Mouse (Mus musculus): ENCODE measurements around the gene Pepd. TPM values are rescaled to one million over a fixed set of nuclear protein-coding genes. Genes with fewer than 3 reads are reported as not detected.

Pepd gene
- polyA plus RNA-seq, 1 experiment from 2014 or later = 69.8 TPM

DNA sequence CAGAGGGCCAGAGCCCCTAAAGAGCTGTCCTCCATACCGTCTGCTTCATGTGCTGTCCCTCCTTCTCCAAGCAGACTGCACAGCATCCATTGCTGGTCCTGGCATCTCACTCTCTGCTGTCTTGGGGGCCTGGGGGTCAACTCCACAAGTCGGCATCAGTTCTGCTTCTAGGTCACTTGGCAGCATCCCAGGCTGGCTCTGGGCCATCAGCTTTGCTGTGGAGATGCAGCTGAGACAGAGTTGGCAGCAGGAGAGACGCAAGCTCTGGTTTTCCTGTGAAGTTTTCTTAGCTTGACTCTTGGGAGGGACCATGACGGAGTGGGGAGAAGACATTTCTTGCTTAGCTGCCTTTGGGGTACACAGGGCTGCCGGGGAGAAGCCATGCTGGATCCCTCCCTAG lies 13.0 kb downstream of the Pepd start:
- no peak for ATAC-seq (ENCODE audit: low read depth)
- Histone ChIP-seq H3K4me2 (ENCODE audit: low read depth, low read length) (no peak overlapping the region), H3K9ac (replicated peaks; ENCODE audit: low read depth, low read length) (no peak overlapping the region), H3K27ac (ENCODE audit: low read depth, low read length) (no peak overlapping the region), H3K27me3 (ENCODE audit: control insufficient read depth, insufficient read depth, low read length) (no peaks in the 10 kb centered on the region), H3K36me3 (ENCODE audit: control insufficient read depth, insufficient read depth, low read length) (no peaks in the 10 kb centered on the region), H3K4me1 (ENCODE audit: control insufficient read depth, insufficient read depth, low read length) (peaks cover 7% of the 10 kb centered on the region), H3K9me3 (ENCODE audit: control insufficient read depth, low read length) (no peaks in the 10 kb centered on the region), H3K4me3 (ENCODE audit: low read depth, low read length) (no peak overlapping the region)
- WGBS = 69% methylated on average over 5 of the region's 5 CpGs

DNA sequence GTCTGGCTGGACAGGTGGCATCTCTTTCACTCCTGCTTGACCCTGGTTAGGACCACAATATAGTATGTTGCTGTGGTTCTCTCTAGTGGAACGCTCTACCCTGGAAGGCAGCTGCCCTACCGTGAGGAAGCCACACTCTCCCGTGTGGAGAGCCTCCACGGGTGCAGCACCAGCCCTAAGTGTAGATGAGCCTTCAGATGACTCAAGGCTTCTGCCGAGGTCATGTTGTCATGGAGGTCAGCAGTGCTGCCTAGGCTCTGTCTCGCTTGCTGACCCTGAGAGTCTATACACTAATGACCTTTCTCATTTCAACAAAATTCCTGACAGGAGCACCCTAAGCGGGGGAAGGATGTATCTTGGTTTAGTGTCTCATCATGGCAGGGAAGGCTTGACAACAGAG lies 13.8 kb downstream of the Pepd start:
- no peaks in the 10 kb centered on the region for H3K36me3 ChIP-seq (ENCODE audit: control insufficient read depth, insufficient read depth, low read length)
- H3K4me2 ChIP-seq (ENCODE audit: low read depth, low read length) = no peak overlapping the region
- H3K9me3 ChIP-seq (ENCODE audit: control insufficient read depth, low read length) = no peaks in the 10 kb centered on the region
- H3K27me3 ChIP-seq (ENCODE audit: control insufficient read depth, insufficient read depth, low read length) = no peaks in the 10 kb centered on the region
- WGBS = 91% methylated on average over 7 of the region's 7 CpGs
- no peak overlapping the region for H3K27ac ChIP-seq (ENCODE audit: low read depth, low read length)
- H3K9ac ChIP-seq (replicated peaks; ENCODE audit: low read depth, low read length) = no peak overlapping the region
- no peak for ATAC-seq (ENCODE audit: low read depth)
- no peak overlapping the region for H3K4me3 ChIP-seq (ENCODE audit: low read depth, low read length)
- H3K4me1 ChIP-seq (ENCODE audit: control insufficient read depth, insufficient read depth, low read length) = peaks cover 11% of the 10 kb centered on the region

DNA sequence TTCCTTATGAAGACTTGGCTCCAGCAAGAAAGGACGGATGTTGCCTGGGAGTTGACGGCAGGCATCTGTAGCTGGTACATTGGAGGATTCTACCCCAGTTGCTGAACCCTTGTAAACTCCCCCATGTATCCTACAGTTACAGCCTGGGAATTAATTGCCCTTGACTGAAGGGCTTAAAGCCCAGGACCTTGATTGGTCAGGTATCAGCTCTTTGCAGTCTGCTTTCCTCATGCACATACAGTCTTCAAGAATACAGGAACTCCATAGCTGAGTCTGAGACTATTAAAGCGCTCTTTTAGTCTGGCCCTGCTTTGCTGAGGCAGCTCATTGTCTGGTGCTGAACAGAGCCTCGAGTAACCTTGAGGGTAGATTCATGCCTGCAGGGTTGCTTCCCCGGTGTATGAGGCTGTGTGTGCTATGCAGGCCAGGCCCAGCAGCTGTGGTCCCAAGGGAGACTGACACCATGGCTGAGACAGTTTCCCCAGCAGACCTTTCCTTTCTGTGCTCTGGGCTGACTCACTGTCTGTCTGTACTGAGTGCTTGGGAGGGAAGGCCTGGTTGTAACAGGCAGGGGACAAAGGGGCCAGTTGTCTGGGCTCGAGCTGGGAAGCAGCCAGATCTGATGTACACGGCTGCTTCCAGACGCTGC lies 17.6 kb downstream of the Pepd start:
- no peaks in the 10 kb centered on the region for H3K36me3 ChIP-seq (ENCODE audit: control insufficient read depth, insufficient read depth, low read length)
- H3K27ac ChIP-seq (ENCODE audit: low read depth, low read length) = peak overlapping the region; percentile 57
- no peaks in the 10 kb centered on the region for H3K9me3 ChIP-seq (ENCODE audit: control insufficient read depth, low read length)
- H3K4me3 ChIP-seq (ENCODE audit: low read depth, low read length) = no peak overlapping the region
- WGBS = 42% methylated on average over 8 of the region's 8 CpGs
- peaks cover 13% of the 10 kb centered on the region for H3K4me1 ChIP-seq (ENCODE audit: control insufficient read depth, insufficient read depth, low read length)
- no peak overlapping the region for H3K4me2 ChIP-seq (ENCODE audit: low read depth, low read length)
- H3K27me3 ChIP-seq (ENCODE audit: control insufficient read depth, insufficient read depth, low read length) = no peaks in the 10 kb centered on the region
- peak; percentile 68 for ATAC-seq (ENCODE audit: low read depth)
- H3K9ac ChIP-seq (replicated peaks; ENCODE audit: low read depth, low read length) = no peak overlapping the region

DNA sequence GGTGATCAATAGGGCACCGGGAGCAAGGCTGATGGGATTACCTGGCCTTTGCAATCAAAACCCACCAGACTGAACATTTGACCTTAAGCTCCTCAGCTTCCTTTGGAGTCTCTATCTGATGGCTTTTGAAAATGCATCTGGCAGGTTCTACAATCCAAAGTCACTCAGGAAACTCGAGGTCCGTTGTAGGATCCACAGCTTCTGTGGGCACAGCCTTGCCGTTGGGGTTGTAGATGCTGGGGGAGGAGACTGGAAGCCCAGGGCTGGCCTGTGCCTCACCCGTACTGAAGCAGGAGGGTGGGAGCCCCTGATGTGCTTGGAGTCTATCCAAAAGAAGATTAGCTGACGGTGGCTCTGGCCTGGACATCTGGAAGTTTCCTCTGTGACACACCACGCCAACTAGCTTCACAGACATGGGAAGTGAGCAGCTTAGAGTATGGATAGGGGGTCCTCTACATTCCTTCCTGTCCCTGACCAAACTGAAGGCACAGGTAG lies 18.1 kb downstream of the Pepd start:
- Histone ChIP-seq H3K9me3 (ENCODE audit: control insufficient read depth, low read length) (no peaks in the 10 kb centered on the region), H3K4me3 (ENCODE audit: low read depth, low read length) (no peak overlapping the region), H3K27ac (ENCODE audit: low read depth, low read length) (peak overlapping the region; percentile 57; the same call in 1 of the 2 replicates), H3K36me3 (ENCODE audit: control insufficient read depth, insufficient read depth, low read length) (no peaks in the 10 kb centered on the region), H3K4me2 (ENCODE audit: low read depth, low read length) (no peak overlapping the region), H3K4me1 (ENCODE audit: control insufficient read depth, insufficient read depth, low read length) (peaks cover 13% of the 10 kb centered on the region), H3K9ac (replicated peaks; ENCODE audit: low read depth, low read length) (no peak overlapping the region), H3K27me3 (ENCODE audit: control insufficient read depth, insufficient read depth, low read length) (no peaks in the 10 kb centered on the region)
- 67% methylated on average over 7 of the region's 7 CpGs for WGBS
- ATAC-seq (ENCODE audit: low read depth) = no peak

DNA sequence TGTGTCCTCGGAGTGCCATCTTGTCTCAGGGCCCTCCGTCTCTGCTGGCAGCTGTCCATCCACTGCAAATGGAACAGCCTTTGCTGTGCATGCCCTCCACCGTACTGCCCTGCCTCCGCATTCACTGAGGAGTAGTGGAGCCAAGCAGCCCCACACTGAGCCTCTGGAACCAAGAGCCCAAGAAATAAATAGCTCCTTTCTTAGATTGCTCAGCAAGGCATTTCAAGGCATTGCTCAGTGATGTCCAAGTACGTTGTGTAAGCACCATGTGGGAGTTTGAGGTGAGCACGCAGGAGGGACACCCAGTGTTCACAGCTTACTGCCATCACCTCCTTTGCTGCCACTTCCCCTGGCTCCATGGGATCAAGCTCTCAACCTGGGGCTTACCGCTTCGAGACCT lies 20.5 kb downstream of the Pepd start:
- no peak for ATAC-seq (ENCODE audit: low read depth)
- Histone ChIP-seq H3K27ac (ENCODE audit: low read depth, low read length) (no peak overlapping the region), H3K4me1 (ENCODE audit: control insufficient read depth, insufficient read depth, low read length) (peaks cover 13% of the 10 kb centered on the region), H3K4me3 (ENCODE audit: low read depth, low read length) (no peak overlapping the region), H3K27me3 (ENCODE audit: control insufficient read depth, insufficient read depth, low read length) (no peaks in the 10 kb centered on the region), H3K9ac (replicated peaks; ENCODE audit: low read depth, low read length) (no peak overlapping the region), H3K4me2 (ENCODE audit: low read depth, low read length) (no peak overlapping the region), H3K36me3 (ENCODE audit: control insufficient read depth, insufficient read depth, low read length) (no peaks in the 10 kb centered on the region), H3K9me3 (ENCODE audit: control insufficient read depth, low read length) (no peaks in the 10 kb centered on the region)
- WGBS = 86% methylated on average over 8 of the region's 8 CpGs

DNA sequence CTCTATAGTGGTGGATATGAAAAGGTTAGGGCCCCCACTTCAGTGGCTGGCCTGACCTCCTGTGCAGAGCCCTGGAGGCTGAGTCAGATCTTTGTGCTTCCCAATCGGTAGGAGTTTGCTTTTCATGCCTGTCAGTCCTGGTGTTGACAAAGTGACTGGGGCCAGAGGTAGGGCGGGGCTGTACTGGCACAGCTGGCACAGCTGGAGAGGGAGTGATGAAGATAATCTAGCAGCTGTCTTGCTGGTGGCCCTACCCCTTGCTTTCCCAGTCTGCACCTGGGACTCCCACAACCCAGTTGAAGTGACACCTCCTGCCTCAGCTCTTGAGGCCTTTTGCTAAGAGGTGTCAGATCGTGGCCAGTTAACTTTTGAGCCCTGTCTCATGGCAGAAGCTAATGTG lies 21.0 kb downstream of the Pepd start:
- H3K9me3 ChIP-seq (ENCODE audit: control insufficient read depth, low read length) = no peaks in the 10 kb centered on the region
- H3K27ac ChIP-seq (ENCODE audit: low read depth, low read length) = no peak overlapping the region
- no peak overlapping the region for H3K4me2 ChIP-seq (ENCODE audit: low read depth, low read length)
- peaks cover 13% of the 10 kb centered on the region for H3K4me1 ChIP-seq (ENCODE audit: control insufficient read depth, insufficient read depth, low read length)
- H3K36me3 ChIP-seq (ENCODE audit: control insufficient read depth, insufficient read depth, low read length) = no peaks in the 10 kb centered on the region
- no peak overlapping the region for H3K9ac ChIP-seq (replicated peaks; ENCODE audit: low read depth, low read length)
- no peak for ATAC-seq (ENCODE audit: low read depth)
- no peaks in the 10 kb centered on the region for H3K27me3 ChIP-seq (ENCODE audit: control insufficient read depth, insufficient read depth, low read length)
- H3K4me3 ChIP-seq (ENCODE audit: low read depth, low read length) = no peak overlapping the region
- 69% methylated on average over 3 of the region's 3 CpGs for WGBS

DNA sequence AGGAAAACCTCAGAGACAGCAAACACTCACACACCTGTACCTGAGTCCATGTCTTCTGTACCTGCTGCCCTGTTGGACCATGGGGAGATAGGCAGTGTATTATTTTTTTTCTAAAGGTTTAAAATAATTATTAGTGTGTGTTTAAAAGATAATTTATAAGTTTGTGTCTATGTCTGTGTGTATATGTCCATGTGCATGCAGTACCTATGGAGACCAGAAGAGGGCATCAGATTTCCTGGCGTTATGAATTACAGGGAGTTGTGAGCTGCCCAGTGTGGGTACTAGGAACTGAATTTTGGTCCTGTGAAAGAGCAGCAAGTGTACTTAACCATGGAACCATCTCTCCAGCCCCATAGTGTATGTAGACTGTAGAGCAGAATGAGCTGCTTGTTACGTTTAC lies 24.2 kb downstream of the Pepd start:
- Histone ChIP-seq H3K4me1 (ENCODE audit: control insufficient read depth, insufficient read depth, low read length) (peaks cover 29% of the 10 kb centered on the region), H3K36me3 (ENCODE audit: control insufficient read depth, insufficient read depth, low read length) (no peaks in the 10 kb centered on the region), H3K9ac (replicated peaks; ENCODE audit: low read depth, low read length) (no peak overlapping the region), H3K27ac (ENCODE audit: low read depth, low read length) (no peak overlapping the region), H3K4me2 (ENCODE audit: low read depth, low read length) (no peak overlapping the region), H3K9me3 (ENCODE audit: control insufficient read depth, low read length) (no peaks in the 10 kb centered on the region), H3K4me3 (ENCODE audit: low read depth, low read length) (no peak overlapping the region), H3K27me3 (ENCODE audit: control insufficient read depth, insufficient read depth, low read length) (no peaks in the 10 kb centered on the region)
- 87% methylated on average over 2 of the region's 2 CpGs for WGBS
- no peak for ATAC-seq (ENCODE audit: low read depth)

DNA sequence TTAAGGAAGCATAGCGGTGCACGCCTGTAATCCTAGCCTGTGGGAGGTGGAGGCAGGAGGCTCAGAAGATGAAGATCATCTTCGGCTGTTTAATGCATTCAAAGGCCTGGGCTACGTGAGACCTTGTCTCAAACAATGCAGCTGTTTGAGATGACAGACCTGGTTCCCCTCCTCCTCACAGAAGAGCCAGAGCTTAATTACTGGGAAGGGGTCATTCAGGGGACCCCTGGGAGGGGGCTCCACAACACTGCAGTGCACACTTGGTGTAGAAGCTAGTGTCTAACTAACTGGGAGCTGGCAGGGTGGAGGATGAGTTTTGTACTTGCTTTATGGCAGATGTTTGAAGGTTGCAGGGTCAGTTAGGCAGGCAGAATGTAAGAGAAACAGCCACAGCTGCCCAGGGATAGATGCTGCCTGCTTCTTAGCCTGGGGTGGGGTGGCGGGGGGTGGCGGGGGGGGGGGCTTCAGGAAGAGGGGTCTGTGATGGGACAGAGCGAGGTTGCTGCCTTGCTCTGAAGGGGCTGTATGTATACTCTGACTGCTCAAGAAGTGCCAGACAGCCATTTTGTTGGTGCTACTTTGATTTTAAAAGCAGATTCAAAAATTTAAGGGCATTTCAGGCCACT lies 26.6 kb downstream of the Pepd start:
- no peaks in the 10 kb centered on the region for H3K36me3 ChIP-seq (ENCODE audit: control insufficient read depth, insufficient read depth, low read length)
- no peak overlapping the region for H3K4me3 ChIP-seq (ENCODE audit: low read depth, low read length)
- 21% methylated on average over 7 of the region's 7 CpGs for WGBS
- no peak overlapping the region for H3K9ac ChIP-seq (replicated peaks; ENCODE audit: low read depth, low read length)
- ATAC-seq (ENCODE audit: low read depth) = peak; percentile 32
- peak overlapping the region; percentile 81; the same call in 1 of the 2 replicates for H3K27ac ChIP-seq (ENCODE audit: low read depth, low read length)
- H3K4me1 ChIP-seq (ENCODE audit: control insufficient read depth, insufficient read depth, low read length) = peaks cover 29% of the 10 kb centered on the region
- H3K9me3 ChIP-seq (ENCODE audit: control insufficient read depth, low read length) = no peaks in the 10 kb centered on the region
- no peak overlapping the region for H3K4me2 ChIP-seq (ENCODE audit: low read depth, low read length)
- no peaks in the 10 kb centered on the region for H3K27me3 ChIP-seq (ENCODE audit: control insufficient read depth, insufficient read depth, low read length)

DNA sequence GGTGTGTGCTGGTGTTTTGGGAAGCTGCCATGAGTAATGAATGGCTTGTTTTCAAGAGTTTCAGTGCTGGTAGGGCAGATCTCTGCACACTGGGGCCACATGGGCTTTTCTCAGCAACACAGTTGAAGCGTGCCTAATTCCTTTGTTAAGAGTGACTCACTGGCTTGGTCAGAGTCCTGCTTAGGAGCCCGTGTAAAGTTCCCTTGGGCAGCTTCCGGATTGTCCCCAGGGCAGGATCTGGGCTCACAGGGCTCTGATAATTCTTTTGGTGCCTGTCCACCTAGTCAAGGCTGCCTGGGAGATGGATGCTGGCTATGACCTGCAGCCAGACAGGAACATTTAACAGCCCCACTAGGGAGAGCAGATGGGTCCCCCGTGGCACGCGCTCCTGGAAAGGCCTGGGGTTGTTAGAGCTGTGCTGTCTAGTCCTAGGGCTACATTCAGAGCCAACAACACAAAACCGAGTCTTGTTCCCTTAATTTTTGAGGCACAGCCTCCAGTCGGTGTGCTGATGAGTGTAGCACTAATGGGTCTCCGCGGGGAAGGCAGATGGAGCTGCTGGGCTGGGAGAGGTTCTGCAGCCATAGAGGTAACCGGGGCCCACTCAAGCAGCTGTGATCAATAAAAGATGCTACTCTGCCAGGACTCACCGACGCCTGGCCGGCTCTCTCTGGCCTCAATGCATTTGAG lies 27.2 kb downstream of the Pepd start:
- H3K9me3 ChIP-seq (ENCODE audit: control insufficient read depth, low read length) = no peaks in the 10 kb centered on the region
- peaks cover 29% of the 10 kb centered on the region for H3K4me1 ChIP-seq (ENCODE audit: control insufficient read depth, insufficient read depth, low read length)
- no peaks in the 10 kb centered on the region for H3K27me3 ChIP-seq (ENCODE audit: control insufficient read depth, insufficient read depth, low read length)
- 7% methylated on average over 14 of the region's 14 CpGs for WGBS
- ATAC-seq (ENCODE audit: low read depth) = peak; percentile 72
- H3K4me2 ChIP-seq (ENCODE audit: low read depth, low read length) = no peak overlapping the region
- no peak overlapping the region for H3K4me3 ChIP-seq (ENCODE audit: low read depth, low read length)
- no peak overlapping the region for H3K9ac ChIP-seq (replicated peaks; ENCODE audit: low read depth, low read length)
- no peaks in the 10 kb centered on the region for H3K36me3 ChIP-seq (ENCODE audit: control insufficient read depth, insufficient read depth, low read length)
- H3K27ac ChIP-seq (ENCODE audit: low read depth, low read length) = peak overlapping the region; percentile 81
